Mouse (Mus musculus) heart, adult 2 months (tissue): ENCODE results near the gene Lmna. TPM values are rescaled to one million over a fixed set of nuclear protein-coding genes. Genes with fewer than 3 reads are reported as not detected.

ENCODE experiments used
- DNase-seq, 2 experiments: peaks; one replicate each; pipeline ENCODE4 v3.0.0; 2021
- H3K27ac ChIP-seq: fragments of 200-600 bp; 2 replicates; pipeline ENCODE4 v1.8.1; 2022
- H3K27me3 ChIP-seq: fragments of 200-500 bp; 2 replicates; pipeline ENCODE4 v1.6.1; 2012; ENCODE audit warnings: mild to moderate bottlenecking, low read length, inconsistent platforms, mixed read lengths; ENCODE audit not compliant: control insufficient read depth, insufficient read depth
- H3K36me3 ChIP-seq: fragments of 200-500 bp; 2 replicates; pipeline ENCODE4 v1.6.1; 2012; ENCODE audit warnings: low read length, inconsistent platforms; ENCODE audit not compliant: control insufficient read depth, insufficient read depth
- H3K4me1 ChIP-seq: fragments of 200-500 bp; 2 replicates; pipeline ENCODE4 v1.6.1; 2011; ENCODE audit warnings: low read length; ENCODE audit not compliant: control insufficient read depth, insufficient read depth
- H3K4me3 ChIP-seq: fragments of 200-600 bp; 2 replicates; pipeline ENCODE4 v1.8.1; 2022
- H3K79me2 ChIP-seq: fragments of 200-500 bp; replicated peaks from 2 replicates; pipeline ENCODE4 v1.6.1; 2012; ENCODE audit warnings: mild to moderate bottlenecking, inconsistent platforms, low read length, moderate library complexity, mixed read lengths; ENCODE audit not compliant: control insufficient read depth, insufficient read depth
- H3K9ac ChIP-seq: fragments of 200-500 bp; 2 replicates; pipeline ENCODE4 v1.6.1; 2012; ENCODE audit warnings: low read depth, mild to moderate bottlenecking, control low read depth, inconsistent platforms, low read length, mixed read lengths
- CTCF ChIP-seq: fragments of 200-600 bp; IDR thresholded peaks from 2 replicates; pipeline ENCODE4 v1.8.1; 2022; ENCODE audit warnings: antibody characterized with exemption, mild to moderate bottlenecking, moderate library complexity
- EP300 ChIP-seq: fragments of 200-500 bp; IDR thresholded peaks from 2 replicates; pipeline ENCODE4 v1.6.1; 2011; ENCODE audit warnings: low read depth, low read length, control low read depth; ENCODE audit not compliant: insufficient read depth
- POLR2A ChIP-seq: fragments of 200-500 bp; IDR thresholded peaks from 2 replicates; pipeline ENCODE4 v1.6.1; 2011; ENCODE audit warnings: mild to moderate bottlenecking, low read depth, low read length, control low read depth; ENCODE audit not compliant: insufficient read depth
- WGBS: fragments of 180-500 bp; shearing (Covaris S2); methylation state at CpG from one replicate; pipeline ENCODE4 v1.1.7; 2018; 5-methylcytosine and 5-hydroxymethylcytosine counted together
- intact Hi-C: fragments of 180-260 bp; cut with DNase I; formaldehyde crosslinking; loops from one replicate; pipeline ENCODE4 v1.15.1; 2025
- polyA plus RNA-seq: library from polyadenylated mRNA; depleted of rRNA; stranded (reverse); fragments of >200 nt; gene quantifications from 2 replicates; pipeline ENCODE4 v1.2.3, GENCODE M21; 2012
- total RNA-seq, 2 experiments: library from RNA; stranded (reverse); gene quantifications; 2 replicates each; pipeline ENCODE4 v1.2.3; 2021

Gene Lmna
- total and polyA plus RNA-seq, 3 experiments: 85.2 to 138 (median 117) TPM

DNA sequence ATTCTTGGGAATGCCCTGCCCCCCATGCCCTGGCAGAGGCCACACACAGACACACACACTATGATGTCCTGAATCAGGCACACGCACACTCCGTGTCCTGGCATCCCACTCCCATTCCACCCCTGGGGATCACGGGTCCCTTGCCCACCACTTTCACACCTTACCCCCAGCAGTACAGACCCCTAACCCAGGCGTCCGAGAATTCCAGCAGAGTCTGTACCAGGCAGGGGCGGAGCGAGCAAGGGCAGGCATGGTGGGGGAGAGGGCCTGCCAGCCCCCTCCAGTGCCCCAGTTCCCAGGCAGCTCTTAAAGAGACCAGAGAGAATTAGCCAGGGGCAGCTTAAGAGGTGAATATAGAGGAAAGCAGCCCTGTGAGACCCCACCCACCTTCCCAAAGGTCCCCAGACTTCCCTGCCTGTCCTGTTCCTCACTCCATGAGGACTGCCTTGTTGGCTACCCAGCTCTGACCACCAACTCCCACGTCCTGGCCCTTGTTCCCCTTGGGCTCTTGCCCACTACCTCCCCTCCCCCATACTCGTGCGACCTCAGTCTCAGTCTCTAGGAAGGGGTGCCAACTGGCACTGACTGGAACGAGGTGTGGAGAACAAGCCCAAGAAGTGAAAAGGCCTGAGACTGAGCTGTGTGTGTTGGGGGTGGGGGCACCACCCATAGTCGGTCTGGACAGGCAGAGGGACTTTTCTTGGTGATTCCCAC is 48.6 kb downstream of the Lmna start, which contains the start of gene Sema4a:
Sema4a (minus strand) TSS at position 200 of the 714 bp plus-strand sequence.
- no peak for DNase-seq
- no peaks in the 10 kb centered on the region for H3K79me2 ChIP-seq
- 42% methylated on average over 12 of the region's 12 CpGs for whole genome bisulfite sequencing
- no peak for TF ChIP-seq POLR2A
- TF ChIP-seq EP300: no peak
- TF ChIP-seq CTCF: no peak
- no peaks in the 10 kb centered on the region; the same call in 1 of the 2 replicates for H3K4me1 ChIP-seq
- no peaks in the 10 kb centered on the region for H3K27me3 ChIP-seq
- H3K9ac ChIP-seq: no peak within 1 kb of the TSS
- H3K4me3 ChIP-seq: no peak within 1 kb of the TSS
- H3K27ac ChIP-seq: no peak within 1 kb of the TSS
- intact Hi-C loops: no loop called here
- H3K36me3 ChIP-seq: no peaks in the 10 kb centered on the region

DNA sequence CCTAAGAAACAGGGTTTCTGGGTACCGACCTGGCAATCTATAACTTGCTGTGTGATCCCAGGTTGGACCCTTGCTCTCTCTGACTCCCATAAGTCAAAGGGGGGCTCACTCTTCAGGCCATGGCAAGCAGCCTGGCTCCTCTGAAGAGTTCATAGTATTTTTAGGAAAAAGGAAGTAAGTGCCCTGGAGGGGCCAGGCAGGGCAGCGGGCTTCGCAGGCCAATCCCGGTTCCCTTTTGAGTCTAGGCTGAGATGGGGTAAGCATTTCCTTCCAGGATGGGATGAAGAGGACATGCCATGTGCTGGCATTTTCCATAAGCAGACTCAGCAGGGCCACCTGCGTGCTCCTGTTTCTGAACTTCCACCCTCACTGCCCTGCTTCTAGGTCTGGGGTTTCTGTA is 49.7 kb downstream of the Lmna start:
- Histone ChIP-seq H3K9ac (no peak overlapping the region), H3K79me2 (no peaks in the 10 kb centered on the region), H3K36me3 (no peaks in the 10 kb centered on the region), H3K27ac (no peak overlapping the region), H3K27me3 (no peaks in the 10 kb centered on the region), H3K4me3 (no peak overlapping the region), H3K4me1 (no peaks in the 10 kb centered on the region; the same call in 1 of the 2 replicates)
- WGBS: 52% methylated on average over 5 of the region's 5 CpGs
- intact Hi-C loops: no loop called here
- TF ChIP-seq CTCF (no peak), POLR2A (no peak), EP300 (no peak)
- peak in 1 of 2 experiments; percentile 38 for DNase-seq

GRCm38 (mm10) chr3:88458778-88459219 is 51.0 kb downstream of the Lmna start:
- H3K79me2 ChIP-seq: no peaks in the 10 kb centered on the region
- H3K4me3 ChIP-seq: no peak overlapping the region
- H3K27ac ChIP-seq: no peak overlapping the region
- DNase-seq: no peak
- TF ChIP-seq CTCF: no peak
- TF ChIP-seq EP300: no peak
- TF ChIP-seq POLR2A: no peak
- H3K4me1 ChIP-seq: no peaks in the 10 kb centered on the region; the same call in 1 of the 2 replicates
- WGBS: 4% methylated on average over 14 of the region's 14 CpGs
- H3K9ac ChIP-seq: no peak overlapping the region
- no peaks in the 10 kb centered on the region for H3K36me3 ChIP-seq
- H3K27me3 ChIP-seq: no peaks in the 10 kb centered on the region
- intact Hi-C loops: no loop called here

- Histone ChIP-seq H3K9ac (no peak overlapping the region), H3K27ac (no peak overlapping the region), H3K4me3 (no peak overlapping the region), H3K27me3 (no peaks in the 10 kb centered on the region), H3K4me1 (no peaks in the 10 kb centered on the region; the same call in 1 of the 2 replicates), H3K79me2 (no peaks in the 10 kb centered on the region), H3K36me3 (no peaks in the 10 kb centered on the region)
- intact Hi-C loops: no loop called here
- 75% methylated on average over 7 of the region's 7 CpGs for WGBS
- no peak for DNase-seq
- TF ChIP-seq EP300 (no peak), CTCF (no peak), POLR2A (no peak)
Measured at GRCm38 (mm10) chr3:88456746-88457532, 52.8 kb downstream of the Lmna start.

- intact Hi-C loops: no loop called here
- WGBS: 94% methylated on average over 8 of the region's 8 CpGs
- H3K27ac ChIP-seq: no peak overlapping the region
- H3K4me3 ChIP-seq: no peak overlapping the region
- no peaks in the 10 kb centered on the region; the same call in 1 of the 2 replicates for H3K4me1 ChIP-seq
- H3K79me2 ChIP-seq: no peaks in the 10 kb centered on the region
- no peak for DNase-seq
- H3K27me3 ChIP-seq: no peaks in the 10 kb centered on the region
- H3K9ac ChIP-seq: no peak overlapping the region
- H3K36me3 ChIP-seq: no peaks in the 10 kb centered on the region
- TF ChIP-seq POLR2A: no peak
- no peak for TF ChIP-seq CTCF
- TF ChIP-seq EP300: no peak
Measured at GRCm38 (mm10) chr3:88456313-88456712, 53.4 kb downstream of the Lmna start.
